Mouse (Mus musculus) liver, embryonic 14 days (tissue): ENCODE results near the gene Lrrc36. TPM values are rescaled to one million over a fixed set of nuclear protein-coding genes. Genes with fewer than 3 reads are reported as not detected.

Experiments
- polyA plus RNA-seq: library from polyadenylated mRNA; depleted of rRNA; stranded (reverse); fragments of >200 nt; gene quantifications from 2 replicates; pipeline ENCODE4 v1.2.3, GENCODE M21; 2012; rRNA removed

Lrrc36 gene
- polyA plus RNA-seq, result 0.08 and 0.10 TPM in 2 replicates

DNA sequence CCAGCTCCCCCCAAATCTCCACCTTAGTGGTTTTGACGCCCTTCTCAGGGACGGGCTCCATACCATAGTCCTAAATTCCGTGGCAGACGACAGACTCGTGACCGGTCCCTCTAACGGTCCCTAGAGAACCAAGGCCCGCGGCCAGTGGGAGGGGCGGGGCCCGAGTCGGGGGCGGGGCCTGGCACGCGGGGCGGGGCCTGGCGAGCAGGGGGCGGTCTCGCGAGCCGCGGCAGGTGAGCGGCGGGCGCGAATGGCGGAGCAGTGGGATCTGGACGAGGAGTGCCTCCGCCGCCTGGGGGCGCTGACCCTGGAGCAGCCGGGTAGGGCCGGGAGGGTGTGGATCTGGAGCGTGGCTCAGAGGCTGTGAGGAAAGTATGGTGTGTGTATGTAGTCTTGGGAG is at the start of gene Lrrc36, which contains the start of gene Kctd19:
Gene Lrrc36, plus strand, starts transcription at position 181 of the 400 bp plus-strand sequence.
Gene Kctd19, minus strand, starts transcription at position 112 of the 400 bp plus-strand sequence.

GRCm38 (mm10) chr8:105373032-105373431 is 40.3 kb upstream of the Lrrc36 start, which contains the start of gene Plekhg4:
TSS of gene Plekhg4 (plus strand) at chr8:105373274.

GRCm38 (mm10) chr8:105471314-105472015 is 58.1 kb downstream of the Lrrc36 start, which contains the start of gene Tppp3:
TSS of gene Tppp3 (minus strand) at chr8:105471526.

GRCm38 (mm10) chr8:105496439-105497180 is 83.2 kb downstream of the Lrrc36 start, which contains the start of gene Zdhhc1:
TSS of gene Zdhhc1 (minus strand) at chr8:105496902.

Other genes starting within 250 kb of the Lrrc36 start
- 5.0 and 7.1 TPM in 2 replicates for gene Cbfb, start 242.9 kb upstream of the Lrrc36 start, polyA plus RNA-seq
- 10.6 and 12.9 TPM in 2 replicates for gene D230025D16Rik, start 188.4 kb upstream of the Lrrc36 start, polyA plus RNA-seq
- 1.4 and 1.7 TPM in 2 replicates for gene B3gnt9, start 158.4 kb upstream of the Lrrc36 start, polyA plus RNA-seq
- 5.4 and 5.6 TPM in 2 replicates for gene Tradd, start 149.0 kb upstream of the Lrrc36 start, polyA plus RNA-seq
- 0.77 and 0.93 TPM in 2 replicates for gene Fbxl8, start 148.9 kb upstream of the Lrrc36 start, polyA plus RNA-seq
- gene Hsf4, start 143.8 kb upstream of the Lrrc36 start, polyA plus RNA-seq, result 0.01 and 0.03 TPM in 2 replicates
- gene Nol3, start 137.4 kb upstream of the Lrrc36 start, polyA plus RNA-seq, result 0.02 and 0.07 TPM in 2 replicates
- gene 4931428F04Rik, start 123.7 kb upstream of the Lrrc36 start, polyA plus RNA-seq, result 1.1 TPM in 2 replicates
- gene Exoc3l, start 117.5 kb upstream of the Lrrc36 start, polyA plus RNA-seq, result 5.9 and 7.1 TPM in 2 replicates
- gene E2f4, start 115.9 kb upstream of the Lrrc36 start, polyA plus RNA-seq, result 221 and 269 TPM in 2 replicates
- gene Elmo3, start 108.0 kb upstream of the Lrrc36 start, polyA plus RNA-seq, result 3.3 and 3.8 TPM in 2 replicates
- gene Lrrc29, start 87.3 kb upstream of the Lrrc36 start, polyA plus RNA-seq, result 8.4 and 9.2 TPM in 2 replicates
- 57.5 and 62.2 TPM in 2 replicates for gene Tmem208, start 87.2 kb upstream of the Lrrc36 start, polyA plus RNA-seq
- gene Fhod1, start 65.6 kb upstream of the Lrrc36 start, polyA plus RNA-seq, result 3.6 and 4.4 TPM in 2 replicates
- 0.75 and 0.82 TPM in 2 replicates for gene Slc9a5, start 64.7 kb upstream of the Lrrc36 start, polyA plus RNA-seq
- 0.02 and 0.07 TPM in 2 replicates for gene Plekhg4, start 40.3 kb upstream of the Lrrc36 start, polyA plus RNA-seq
- not detected in 2 replicates for gene Kctd19, start 69 bp upstream of the Lrrc36 start, polyA plus RNA-seq
- 0.69 and 2.4 TPM in 2 replicates for gene Tppp3, start 58.0 kb downstream of the Lrrc36 start, polyA plus RNA-seq
- 1.9 and 2.1 TPM in 2 replicates for gene Zdhhc1, start 83.3 kb downstream of the Lrrc36 start, polyA plus RNA-seq
- 0.85 and 0.98 TPM in 2 replicates for gene Hsd11b2, start 105.2 kb downstream of the Lrrc36 start, polyA plus RNA-seq
- 32.3 and 42.6 TPM in 2 replicates for gene Atp6v0d1, start 152.5 kb downstream of the Lrrc36 start, polyA plus RNA-seq
- gene Ripor1, start 191.7 kb downstream of the Lrrc36 start, polyA plus RNA-seq, result 3.7 and 4.5 TPM in 2 replicates
- 19.4 and 23.8 TPM in 2 replicates for gene Ctcf, start 223.0 kb downstream of the Lrrc36 start, polyA plus RNA-seq
- 0.05 TPM in 1 of 2 replicates, not detected in the other for gene Agrp, start 223.8 kb downstream of the Lrrc36 start, polyA plus RNA-seq